Mouse (Mus musculus) stomach, embryonic 14.5 days (tissue): ENCODE data around the gene Lingo2. TPM values are rescaled to one million over a fixed set of nuclear protein-coding genes. Genes with fewer than 3 reads are reported as not detected.

Experiments
- ATAC-seq: fragments of 200-750 bp; cut with Nextera tagmentation; 2 replicates; pipeline ENCODE4 v1.8.0; 2017; ENCODE audit warnings: low read depth, moderate TSS enrichment; ENCODE audit not compliant: insufficient number of reproducible peaks, insufficient read depth, low FRiP score
- H3K27ac ChIP-seq: fragments of 300-500 bp; sonication (generic); 2 replicates; pipeline ENCODE4 v1.5.1; 2014; ENCODE audit warnings: mild to moderate bottlenecking, low read length, moderate library complexity, mixed read lengths
- H3K27me3 ChIP-seq: fragments of 300-500 bp; sonication (generic); 2 replicates; pipeline ENCODE4 v1.6.1; 2014; ENCODE audit warnings: low read length, control low read depth, mixed read lengths; ENCODE audit not compliant: control insufficient read depth, insufficient read depth
- H3K36me3 ChIP-seq: fragments of 300-500 bp; sonication (generic); 2 replicates; pipeline ENCODE4 v1.6.1; 2014; ENCODE audit warnings: mild to moderate bottlenecking, control low read depth, low read length, moderate library complexity, mixed read lengths; ENCODE audit not compliant: control insufficient read depth, insufficient read depth
- H3K4me1 ChIP-seq: fragments of 300-500 bp; sonication (generic); 2 replicates; pipeline ENCODE4 v1.6.1; 2014; ENCODE audit warnings: low read length, control low read depth, mixed read lengths; ENCODE audit not compliant: control insufficient read depth, insufficient read depth
- H3K4me2 ChIP-seq: fragments of 300-500 bp; sonication (generic); replicated peaks from 2 replicates; pipeline ENCODE4 v1.6.1; 2014; ENCODE audit warnings: low read depth, low read length, control low read depth
- H3K4me3 ChIP-seq: fragments of 300-500 bp; sonication (generic); 2 replicates; pipeline ENCODE4 v1.5.1; 2014; ENCODE audit warnings: low read depth, low read length, control low read depth
- H3K9ac ChIP-seq: fragments of 300-500 bp; sonication (generic); replicated peaks from 2 replicates; pipeline ENCODE4 v1.6.1; 2014; ENCODE audit warnings: low read depth, mild to moderate bottlenecking, control low read depth, low read length, moderate library complexity, mixed read lengths
- H3K9me3 ChIP-seq: fragments of 300-500 bp; sonication (generic); 2 replicates; pipeline ENCODE4 v1.6.1; 2016; ENCODE audit warnings: low read depth, low read length, control low read depth; ENCODE audit not compliant: control insufficient read depth
- WGBS: fragments of 180-500 bp; shearing (Covaris S2); extraction: QIAGEN DNeasy Blood & Tissue Kit; methylation state at CpG from one replicate; pipeline ENCODE4 v1.1.7; 2014; 5-methylcytosine and 5-hydroxymethylcytosine counted together
- polyA plus RNA-seq: library from polyadenylated mRNA; unstranded; fragments of >200 nt; fragmentation: Nextera tagmentation; extraction: Ambion mirVana; gene quantifications from 2 replicates; pipeline ENCODE4 v1.2.1, GENCODE M21; 2014

Lingo2 gene
- 1.0 and 2.0 TPM in 2 replicates for polyA plus RNA-seq

DNA sequence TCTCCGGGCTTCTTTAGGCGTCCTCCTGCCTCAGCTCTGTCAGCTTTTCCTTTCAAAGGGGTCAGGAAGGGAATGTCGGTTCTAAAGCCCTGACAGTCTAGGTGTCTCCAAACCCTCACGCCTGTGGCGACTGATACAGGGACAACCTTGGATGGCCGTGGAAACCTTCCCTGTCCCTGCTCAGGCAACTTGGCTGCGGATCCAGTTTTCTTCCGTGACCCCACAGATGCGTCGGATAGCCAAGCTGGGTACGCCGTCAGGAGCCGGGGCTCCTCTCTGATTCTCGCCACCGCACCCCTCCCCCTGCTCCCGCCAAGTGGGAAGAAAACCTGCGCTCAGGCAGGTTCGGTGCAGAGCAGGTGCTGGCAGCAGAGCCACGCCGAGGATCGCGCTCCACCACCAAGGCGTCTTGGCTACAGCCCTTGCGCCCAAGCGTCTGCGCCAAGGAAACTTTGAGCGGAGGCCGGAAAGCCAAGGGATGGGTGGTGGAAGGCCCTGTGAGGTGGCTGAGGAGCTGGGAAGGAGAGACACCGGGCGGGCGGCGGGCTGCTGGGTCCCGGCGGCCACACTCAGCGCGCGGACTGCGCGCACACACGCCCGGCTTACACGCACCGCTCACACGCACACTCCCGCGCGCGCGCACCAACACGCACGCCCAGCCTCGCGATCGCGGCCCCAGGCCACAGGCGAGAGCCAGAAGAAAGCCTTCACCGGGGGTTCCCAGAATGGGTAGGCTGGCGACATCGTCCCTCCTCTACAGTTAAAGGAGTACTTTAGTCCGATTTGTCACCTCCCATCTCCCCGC, at the start of gene Lingo2:
Gene Lingo2 (minus strand): TSS at position 598 of the 805 bp plus-strand sequence.
- WGBS, result under 1% methylated on average over 61 of the region's 61 CpGs
- H3K27me3 ChIP-seq, result peaks cover 26% of the 10 kb centered on the region
- 0 out of 2 replicates have a peak within 1 kb of the TSS, but pooled peaks have one; percentile 18 for H3K9ac ChIP-seq
- H3K9me3 ChIP-seq, result no peaks in the 10 kb centered on the region
- no peaks in the 10 kb centered on the region for H3K36me3 ChIP-seq
- no peaks in the 10 kb centered on the region for H3K4me1 ChIP-seq
- H3K27ac ChIP-seq, result no peak within 1 kb of the TSS
- H3K4me2 ChIP-seq, result peak within 1 kb of the TSS; percentile 92
- ATAC-seq, result peak; percentile 39; the same call in 1 of the 2 replicates
- H3K4me3 ChIP-seq, result peak within 1 kb of the TSS; percentile 50

DNA sequence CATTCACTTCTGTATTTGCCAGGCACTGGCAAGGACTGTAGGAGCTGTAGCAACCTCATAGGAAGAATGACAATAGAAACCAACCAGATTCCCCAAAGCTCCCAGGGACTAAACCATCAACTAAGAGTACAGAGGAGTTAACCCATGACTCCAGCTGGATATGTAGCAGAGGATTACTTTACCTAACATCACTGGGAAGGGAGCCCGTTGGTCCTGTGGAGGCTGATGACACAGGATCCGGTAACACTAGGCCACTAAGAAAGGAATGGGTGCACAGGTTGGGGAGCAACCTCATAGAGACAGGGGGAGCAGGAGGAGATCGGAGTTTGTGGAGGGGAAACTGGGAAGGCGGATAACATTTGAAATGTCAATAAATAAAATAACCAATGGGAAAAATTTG, 21.8 kb upstream of the Lingo2 start:
- no peaks in the 10 kb centered on the region for H3K9me3 ChIP-seq
- no peak overlapping the region for H3K4me3 ChIP-seq
- 84% methylated on average over 4 of the region's 4 CpGs for WGBS
- no peak for ATAC-seq
- H3K36me3 ChIP-seq, result no peaks in the 10 kb centered on the region
- no peak overlapping the region for H3K27ac ChIP-seq
- H3K27me3 ChIP-seq, result no peaks in the 10 kb centered on the region
- H3K4me2 ChIP-seq, result no peak overlapping the region
- no peaks in the 10 kb centered on the region for H3K4me1 ChIP-seq
- H3K9ac ChIP-seq, result no peak overlapping the region

DNA sequence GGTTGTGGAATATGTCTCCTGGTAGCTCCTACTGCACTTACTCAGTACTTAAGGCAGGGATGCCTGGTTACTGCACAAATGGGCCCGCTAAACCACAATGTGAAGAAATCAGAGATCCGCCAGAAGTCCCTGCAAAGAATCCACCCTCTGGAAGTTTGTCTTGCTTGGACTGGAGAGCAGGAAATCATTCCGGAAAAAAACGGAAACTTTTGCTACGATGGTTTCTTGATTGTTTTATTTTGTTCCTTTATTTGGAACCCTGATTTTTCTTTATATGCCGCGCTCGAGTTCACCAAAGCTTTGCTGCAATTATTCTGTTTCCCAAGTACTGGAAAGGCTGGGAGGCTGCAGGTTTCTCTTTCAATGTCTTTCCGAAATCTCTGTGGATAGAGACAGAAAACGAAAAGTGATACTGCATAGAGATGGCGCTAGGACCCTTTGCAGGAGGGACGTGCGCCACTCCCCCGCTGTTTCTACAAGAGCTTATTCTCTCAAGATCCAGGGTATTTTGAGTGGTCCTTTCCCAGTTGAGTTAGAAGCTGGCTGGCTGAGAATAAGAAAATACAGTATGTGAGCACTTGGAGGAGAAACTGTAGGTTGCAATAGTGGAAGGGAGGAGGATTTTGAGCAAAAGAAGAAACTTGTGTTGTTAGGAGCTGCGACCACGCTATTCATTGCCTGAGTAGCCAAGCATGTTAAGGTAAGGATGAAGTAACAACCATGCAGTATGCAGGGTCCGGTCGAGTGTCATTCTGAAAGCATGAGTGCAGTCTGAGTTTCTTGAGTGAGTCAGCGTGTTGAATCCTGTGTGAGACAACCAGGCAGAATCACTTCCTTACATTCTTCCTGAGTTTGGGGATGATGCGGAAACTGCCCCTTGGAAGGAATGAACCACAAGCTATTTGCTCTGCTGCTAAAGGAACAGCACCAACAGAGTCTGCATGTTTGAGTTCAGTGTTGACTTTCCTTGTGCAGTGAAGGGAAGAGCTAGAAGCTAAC, 1.2 kb upstream of the Lingo2 start:
- Histone ChIP-seq H3K27ac (no peak overlapping the region), H3K4me2 (peak overlapping the region; percentile 92), H3K4me1 (no peaks in the 10 kb centered on the region), H3K4me3 (peak overlapping the region; percentile 50), H3K9ac (no peak overlapping the region), H3K27me3 (peaks cover 26% of the 10 kb centered on the region), H3K36me3 (no peaks in the 10 kb centered on the region), H3K9me3 (no peaks in the 10 kb centered on the region)
- no peak for ATAC-seq
- WGBS, result 9% methylated on average over 20 of the region's 20 CpGs

DNA sequence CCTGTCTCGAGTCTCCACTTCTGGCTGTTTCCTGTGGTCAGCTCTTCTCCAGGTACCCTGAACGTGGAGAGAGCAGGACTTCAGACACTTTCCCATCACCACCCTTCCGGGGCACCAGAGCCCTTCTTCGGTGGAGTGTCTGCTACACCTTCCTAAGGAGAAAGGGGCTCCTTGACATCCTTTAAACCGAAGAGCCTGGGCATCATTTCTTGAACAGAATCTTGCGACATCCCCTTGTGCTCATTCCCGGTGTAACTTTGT, 338 bp upstream of the Lingo2 start:
- Histone ChIP-seq H3K4me3 (peak overlapping the region; percentile 50), H3K27ac (no peak overlapping the region), H3K4me1 (no peaks in the 10 kb centered on the region), H3K4me2 (peak overlapping the region; percentile 92), H3K9me3 (no peaks in the 10 kb centered on the region), H3K27me3 (peaks cover 26% of the 10 kb centered on the region), H3K36me3 (no peaks in the 10 kb centered on the region), H3K9ac (0 out of 2 replicates have a peak overlapping the region, but pooled peaks have one; percentile 18)
- no peak for ATAC-seq
- under 1% methylated on average over 7 of the region's 7 CpGs for WGBS

DNA sequence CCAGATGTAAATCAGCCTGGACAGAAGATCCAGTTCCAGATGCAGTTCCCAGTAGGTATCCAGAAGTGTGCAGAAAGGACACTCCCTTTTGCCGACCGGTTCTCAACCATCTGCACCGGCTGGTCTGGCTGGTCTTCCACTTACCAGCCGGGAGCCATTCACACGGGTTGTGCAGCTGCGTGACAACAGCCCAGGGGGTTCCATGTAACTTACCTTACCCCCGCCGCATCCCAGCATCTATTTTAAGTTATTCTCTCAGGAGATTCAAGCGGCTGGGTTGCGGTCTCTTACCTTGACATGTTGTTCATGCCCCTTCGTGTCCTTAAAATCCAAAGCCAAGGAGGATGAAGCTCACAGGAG, 777 bp downstream of the Lingo2 start:
- Histone ChIP-seq H3K9me3 (no peaks in the 10 kb centered on the region), H3K27ac (no peak overlapping the region), H3K4me1 (no peaks in the 10 kb centered on the region), H3K9ac (no peak overlapping the region), H3K36me3 (no peaks in the 10 kb centered on the region), H3K27me3 (peaks cover 26% of the 10 kb centered on the region), H3K4me2 (peak overlapping the region; percentile 92), H3K4me3 (peak overlapping the region; percentile 50)
- peak; percentile 29; the same call in 1 of the 2 replicates for ATAC-seq
- 0% methylated on average over 11 of the region's 11 CpGs for WGBS

DNA sequence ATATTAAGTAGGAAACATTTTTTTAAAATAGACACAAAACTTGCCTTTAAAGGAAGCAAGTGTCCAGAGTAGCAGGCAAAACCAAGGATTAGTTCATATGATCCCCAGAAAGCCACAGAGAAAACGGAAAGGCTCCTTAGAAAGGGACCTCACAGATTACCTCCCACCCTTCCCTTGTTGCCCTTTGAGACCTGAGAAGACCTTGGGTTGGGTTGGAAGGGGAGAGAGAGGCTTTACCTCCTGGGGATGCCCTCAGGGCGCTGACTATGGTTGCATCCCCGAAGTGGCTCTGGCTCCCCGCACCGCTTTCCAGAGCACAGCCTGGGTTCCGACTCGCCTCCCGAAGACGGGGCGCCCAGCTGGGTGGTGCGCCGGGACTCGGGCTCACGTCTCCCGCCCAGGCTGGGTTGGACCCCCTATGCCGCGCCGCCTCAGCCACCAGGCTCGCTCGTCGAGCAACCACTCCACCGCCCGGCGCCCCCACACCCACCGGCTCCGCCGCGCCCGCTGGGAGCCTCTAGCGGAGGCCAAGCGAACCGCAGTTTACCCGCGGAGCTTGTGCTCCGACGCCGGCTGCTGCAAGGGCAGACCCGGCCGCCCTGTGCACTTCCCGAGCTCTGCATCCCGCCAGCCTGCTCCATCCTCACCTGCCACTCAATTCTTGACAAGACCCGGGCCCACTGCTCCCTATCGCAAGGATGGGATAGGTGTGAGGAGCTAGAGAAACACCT, 1.4 kb downstream of the Lingo2 start:
- peak; percentile 87 for ATAC-seq
- Histone ChIP-seq H3K9me3 (no peaks in the 10 kb centered on the region), H3K27me3 (peaks cover 26% of the 10 kb centered on the region), H3K4me2 (peak overlapping the region; percentile 92), H3K36me3 (no peaks in the 10 kb centered on the region), H3K27ac (no peak overlapping the region), H3K9ac (no peak overlapping the region; the same call in 1 of the 2 replicates), H3K4me3 (peak overlapping the region; percentile 50), H3K4me1 (no peaks in the 10 kb centered on the region)
- 1% methylated on average over 43 of the region's 43 CpGs for WGBS

DNA sequence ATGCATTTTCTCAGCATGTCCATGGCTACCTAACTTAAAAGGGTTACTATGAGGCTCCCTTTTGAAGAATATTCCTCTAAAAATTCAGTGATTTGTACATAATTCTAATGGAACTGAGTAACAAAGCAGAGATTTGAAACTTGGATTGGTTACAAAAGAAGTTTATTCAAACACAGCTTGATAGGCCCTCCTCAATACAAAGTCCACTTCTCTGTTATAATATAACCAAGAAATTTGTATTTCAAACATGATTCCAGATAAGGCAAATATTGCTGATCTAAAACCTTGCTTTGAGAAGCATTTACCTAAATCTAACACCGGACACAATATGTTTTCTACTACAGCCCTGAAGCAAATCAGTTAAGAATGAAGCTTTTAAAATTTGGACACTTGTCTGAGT, 60.7 kb downstream of the Lingo2 start:
- no peak for ATAC-seq
- Histone ChIP-seq H3K4me1 (no peaks in the 10 kb centered on the region), H3K36me3 (no peaks in the 10 kb centered on the region), H3K9ac (no peak overlapping the region), H3K27me3 (no peaks in the 10 kb centered on the region), H3K4me2 (no peak overlapping the region), H3K27ac (no peak overlapping the region), H3K4me3 (no peak overlapping the region), H3K9me3 (no peaks in the 10 kb centered on the region)
- WGBS, result 72% methylated on average over 1 of the region's 1 CpGs

DNA sequence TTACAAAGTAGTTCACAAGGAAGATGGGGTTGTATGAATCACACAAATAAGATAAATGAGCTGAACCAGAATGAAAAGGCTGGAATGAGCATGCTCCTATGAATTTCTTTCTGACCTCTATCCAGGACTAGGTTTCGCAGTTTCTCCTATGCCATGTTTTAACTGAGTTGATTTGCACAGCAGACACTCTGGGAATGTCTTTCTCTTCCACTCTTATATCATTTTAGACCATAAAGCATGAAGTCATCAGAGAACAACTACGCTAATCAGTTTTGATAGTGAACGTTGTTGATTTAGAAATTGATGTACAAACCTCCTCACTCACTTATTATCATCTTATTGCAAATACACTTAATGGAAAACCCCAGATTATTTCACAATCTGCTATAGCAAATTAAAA, 61.2 kb downstream of the Lingo2 start:
- ATAC-seq, result no peak

More for the DNA sequence above, 61.2 kb downstream of the Lingo2 start:
- 83% methylated on average over 3 of the region's 3 CpGs for WGBS
- Histone ChIP-seq H3K27ac (no peak overlapping the region), H3K4me1 (no peaks in the 10 kb centered on the region), H3K9ac (no peak overlapping the region), H3K4me3 (no peak overlapping the region), H3K36me3 (no peaks in the 10 kb centered on the region), H3K27me3 (no peaks in the 10 kb centered on the region), H3K9me3 (no peaks in the 10 kb centered on the region), H3K4me2 (no peak overlapping the region)
